Mouse (Mus musculus): ENCODE results near the gene Rnpep. TPM values are rescaled to one million over a fixed set of nuclear protein-coding genes. Genes with fewer than 3 reads are reported as not detected.

Gene Rnpep
- total RNA-seq (2014; fragmentation: Nextera tagmentation): 118 and 165 TPM in 2 replicates
- 82.9 and 91.2 TPM in 2 replicates for total RNA-seq (2017)

DNA sequence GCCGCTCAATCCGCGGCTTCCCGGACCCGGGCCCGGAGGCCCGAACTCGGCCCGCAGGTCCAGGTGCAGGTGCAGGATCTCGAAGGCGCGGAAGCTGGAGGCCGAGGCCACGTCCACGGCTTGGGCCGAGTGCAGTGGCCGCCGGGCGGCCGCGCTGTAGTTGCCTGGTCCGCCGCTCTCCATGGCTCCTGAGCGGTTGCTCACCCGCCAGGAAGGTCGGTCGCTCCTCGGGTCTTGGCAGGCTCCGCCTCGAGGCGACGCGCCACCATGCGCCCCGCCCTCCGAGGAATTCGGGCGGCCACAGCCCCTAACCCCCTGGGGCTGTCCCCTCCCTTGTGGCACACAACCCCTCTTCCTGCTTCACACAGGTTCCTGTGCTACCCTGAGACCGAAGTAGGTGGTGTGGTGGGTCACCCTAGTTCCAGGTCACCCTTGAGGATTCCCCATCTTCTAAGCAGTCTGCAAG, at the start of gene Rnpep:
Gene Rnpep (minus strand): TSS at position 259 of the 466 bp plus-strand sequence.
- peak; percentile 66 for ATAC-seq (replicated peaks; ENCODE audit: poor library complexity, severe bottlenecking)

DNA sequence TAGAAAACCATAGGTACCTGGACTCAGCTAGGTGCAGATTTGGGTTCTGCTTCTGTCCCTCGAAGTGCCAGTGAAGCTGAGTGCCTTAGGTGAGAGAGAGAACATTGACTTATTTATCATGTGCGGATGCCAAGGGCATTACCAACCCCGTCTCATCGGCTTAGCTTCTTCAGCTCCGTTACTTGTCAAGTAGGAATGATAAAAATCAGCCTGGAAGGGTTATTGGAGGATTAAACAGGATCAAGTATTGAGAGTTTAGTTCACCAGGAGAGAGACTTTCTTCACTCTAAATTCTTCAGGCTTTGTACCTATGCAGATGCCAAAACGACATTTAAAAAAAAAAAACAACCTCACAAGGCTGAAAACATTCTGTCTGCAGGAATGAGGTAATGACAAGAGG, 46.7 kb upstream of the Rnpep start:
- ATAC-seq (replicated peaks; ENCODE audit: poor library complexity, severe bottlenecking): no peak

DNA sequence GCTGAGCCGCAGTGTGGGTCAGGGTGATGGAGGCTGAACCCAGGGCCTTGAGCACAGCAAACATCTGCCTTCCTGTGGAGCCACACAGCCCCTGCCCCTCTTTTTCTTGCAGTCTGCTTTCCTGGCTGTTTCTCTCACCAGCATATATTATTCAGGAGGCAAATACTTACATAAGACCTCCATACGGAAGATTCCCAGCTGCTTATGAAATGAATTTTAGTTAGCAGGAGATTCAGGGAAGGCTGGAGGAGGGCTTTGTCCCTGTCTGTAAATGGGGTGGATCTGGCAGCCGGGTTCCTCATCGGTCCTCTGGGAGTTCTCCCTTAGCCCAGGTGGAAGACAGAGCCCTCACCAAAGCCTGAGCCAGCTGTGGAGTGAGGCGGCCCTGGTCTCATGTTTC, 44.5 kb upstream of the Rnpep start:
- no peak for ATAC-seq (replicated peaks; ENCODE audit: poor library complexity, severe bottlenecking)

DNA sequence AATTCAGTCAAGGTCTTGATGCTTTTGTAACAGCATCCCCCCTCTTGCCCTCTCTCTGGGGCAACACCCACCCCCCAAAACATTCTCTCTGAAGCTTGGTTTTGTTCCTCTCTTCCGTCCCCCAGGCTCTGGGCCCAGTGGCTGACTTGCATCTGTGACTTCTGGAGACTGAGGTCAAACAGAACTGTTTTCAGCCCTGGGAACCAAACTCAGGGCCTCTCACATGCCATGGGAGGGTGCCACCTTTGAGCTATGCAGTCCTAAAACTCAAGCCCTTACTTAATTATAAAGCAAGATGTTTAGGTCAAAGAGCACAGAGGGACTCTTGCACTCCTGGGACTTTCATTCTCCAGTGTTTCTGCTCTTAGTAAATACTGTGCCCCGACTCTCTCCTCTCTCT, 42.0 kb upstream of the Rnpep start:
- ATAC-seq (replicated peaks; ENCODE audit: poor library complexity, severe bottlenecking): no peak

DNA sequence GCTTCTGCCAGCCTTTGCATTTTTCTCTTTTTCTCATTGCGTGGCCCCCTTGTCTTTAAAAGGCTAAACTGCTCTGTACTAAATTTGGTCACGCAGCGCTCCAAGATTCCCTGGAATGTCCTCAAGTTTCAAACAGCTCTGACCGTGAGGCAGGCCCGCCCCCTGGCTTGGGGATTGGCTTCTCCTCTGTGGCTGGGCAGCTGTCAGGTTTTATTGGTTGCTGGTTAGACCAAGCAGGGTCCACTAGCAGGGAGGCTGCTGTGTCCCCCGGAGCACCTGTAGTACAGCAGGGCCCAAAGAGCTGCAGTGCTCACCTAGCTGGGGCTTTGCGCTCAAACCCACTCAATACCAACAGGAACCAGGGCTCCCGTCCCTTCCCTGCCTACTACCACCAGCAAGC, 40.7 kb upstream of the Rnpep start, which contains the start of gene Lmod1:
Gene Lmod1 (plus strand): TSS at position 237 of the 400 bp plus-strand sequence.
- no peak for ATAC-seq (replicated peaks; ENCODE audit: poor library complexity, severe bottlenecking)

DNA sequence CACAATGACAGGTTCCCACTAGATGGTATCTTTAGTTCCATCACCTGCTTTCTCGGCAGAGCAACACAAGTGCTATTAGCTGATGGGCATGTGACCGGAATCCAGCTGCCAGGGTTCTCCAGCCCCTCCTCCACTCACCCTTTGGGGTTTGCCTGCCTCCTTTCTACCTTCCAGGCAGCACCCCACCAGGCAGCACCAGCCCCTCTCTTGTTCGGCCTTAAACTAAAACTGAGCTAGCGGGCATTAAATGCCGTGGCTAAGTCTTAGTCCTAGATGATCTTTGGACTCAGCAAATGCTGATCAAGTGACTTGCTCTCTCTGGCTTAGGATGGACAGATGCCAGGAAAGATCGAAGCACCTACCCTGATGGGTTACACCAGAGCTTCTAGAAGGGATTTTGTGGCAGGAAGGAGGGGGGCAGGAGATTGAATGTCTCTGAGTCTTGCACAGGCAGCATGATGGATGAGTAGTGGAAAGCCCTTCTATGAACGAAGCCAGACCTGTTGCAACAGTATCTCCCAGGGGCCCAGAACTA, 39.5 kb upstream of the Rnpep start:
- no peak for ATAC-seq (replicated peaks; ENCODE audit: poor library complexity, severe bottlenecking)

DNA sequence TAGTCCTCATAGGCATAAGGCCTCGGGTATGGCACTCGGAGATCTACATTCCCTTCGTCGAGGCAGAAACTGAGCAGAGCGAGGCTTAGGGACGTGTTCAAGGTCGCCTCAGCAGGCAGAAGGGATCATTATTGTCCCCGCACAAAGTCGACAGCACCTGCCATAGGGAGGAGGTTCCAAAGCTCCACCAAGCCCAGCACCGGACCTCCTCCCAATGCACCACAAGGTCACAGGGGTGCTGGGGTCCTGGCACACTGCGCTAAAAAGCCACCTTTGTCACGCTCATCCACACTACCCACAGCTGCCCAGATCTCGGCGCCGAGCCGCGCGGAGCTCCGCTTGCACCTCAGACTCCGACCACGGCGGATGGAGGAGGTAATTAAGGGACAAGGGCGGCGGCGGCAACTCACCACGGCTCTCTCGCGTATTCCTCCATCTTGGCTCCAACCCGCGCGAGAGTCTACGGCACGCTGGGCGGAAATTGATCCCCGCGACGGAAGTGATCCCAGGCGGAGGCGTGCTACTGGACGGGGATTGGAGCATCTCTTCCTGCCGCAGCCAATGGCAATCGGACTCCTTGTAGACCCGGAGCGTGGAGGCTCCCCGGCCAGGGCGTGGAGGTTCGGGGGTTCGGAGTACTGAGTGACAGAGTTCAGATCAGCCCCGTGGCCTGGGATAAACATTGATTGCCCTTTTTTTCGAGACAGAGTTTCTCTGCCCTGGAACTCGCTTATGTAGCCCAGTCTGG, 29.6 kb upstream of the Rnpep start, which contains the start of gene Timm17a:
Gene Timm17a (minus strand): TSS at position 495 of the 748 bp plus-strand sequence.
- ATAC-seq (replicated peaks; ENCODE audit: poor library complexity, severe bottlenecking): peak; percentile 100

DNA sequence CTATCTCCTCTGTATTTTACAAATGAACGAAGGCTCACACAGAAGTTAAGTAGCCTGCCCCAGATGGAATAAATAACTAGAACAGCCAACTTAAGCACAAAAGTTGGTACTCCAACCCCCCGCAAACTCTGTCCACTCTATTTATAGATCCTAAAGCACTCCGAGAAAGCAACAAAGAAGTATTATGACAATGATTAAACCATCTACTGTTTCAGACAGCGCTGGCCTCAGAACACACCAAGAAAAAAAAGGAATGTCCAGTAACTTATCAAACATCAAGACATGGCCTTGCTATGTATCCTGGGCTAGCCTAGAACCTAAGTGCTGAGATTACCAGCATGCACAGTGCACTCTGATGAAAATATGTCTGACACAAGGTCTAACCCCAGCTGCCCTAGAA, 28.3 kb upstream of the Rnpep start:
- no peak for ATAC-seq (replicated peaks; ENCODE audit: poor library complexity, severe bottlenecking)

DNA sequence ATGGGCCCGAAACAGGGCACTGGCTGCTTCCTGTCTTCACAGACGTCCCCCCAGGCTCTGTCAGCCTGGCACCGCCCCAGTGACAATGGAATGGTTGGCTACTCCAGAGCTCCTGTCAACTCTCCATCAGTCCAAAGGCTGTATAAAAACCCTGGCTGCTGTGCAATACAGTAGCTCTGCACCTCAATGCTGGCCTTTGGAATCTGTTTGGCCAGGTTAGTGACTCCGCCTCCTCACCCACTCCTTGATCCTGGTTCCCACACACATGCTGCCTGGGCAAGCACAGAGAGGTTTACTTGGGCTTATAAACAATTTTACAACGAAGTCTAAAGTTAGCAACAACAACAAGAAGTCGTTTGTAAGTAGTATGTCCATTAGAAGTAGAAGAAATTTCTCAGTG, 27.5 kb upstream of the Rnpep start:
- no peak for ATAC-seq (replicated peaks; ENCODE audit: poor library complexity, severe bottlenecking)

DNA sequence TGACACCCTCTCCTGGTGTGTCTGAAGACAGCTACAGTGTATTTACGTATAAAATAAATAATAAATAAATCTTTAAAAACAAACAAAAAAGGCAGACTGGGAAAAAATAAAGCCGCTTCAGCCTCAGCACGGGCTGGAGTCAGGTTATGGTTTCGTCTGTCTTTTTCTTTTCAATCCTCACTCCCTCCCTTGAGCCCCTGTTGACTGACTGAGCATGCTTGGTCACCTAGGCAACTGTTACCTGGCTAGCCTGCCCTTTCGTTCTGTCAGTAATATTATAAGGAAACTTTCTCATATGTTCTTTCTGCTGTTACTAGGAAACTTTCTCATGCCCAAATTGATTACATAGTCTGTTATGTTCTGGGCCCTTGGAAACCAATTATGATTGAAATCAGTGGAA, 7.0 kb upstream of the Rnpep start:
- ATAC-seq (replicated peaks; ENCODE audit: poor library complexity, severe bottlenecking): no peak

DNA sequence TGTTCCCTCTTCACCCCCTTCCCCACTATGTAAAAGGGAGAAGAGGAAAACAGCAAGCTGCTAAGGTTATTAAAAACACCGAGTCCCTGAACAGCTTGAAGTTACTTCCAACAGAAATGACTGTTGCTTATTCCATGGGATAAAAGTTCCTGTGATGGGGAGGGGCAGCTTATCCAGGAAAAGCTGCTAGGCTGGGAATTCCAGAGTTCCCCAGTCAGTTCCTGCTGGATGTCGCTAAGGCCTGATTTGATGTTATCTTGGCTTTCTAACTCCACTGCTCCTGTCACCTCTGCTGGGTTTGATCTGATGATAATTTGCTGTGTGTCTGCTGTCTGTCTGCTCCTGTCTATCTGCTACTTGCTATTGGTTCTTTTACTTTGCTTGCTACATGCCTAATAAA, 2.4 kb upstream of the Rnpep start:
- ATAC-seq (replicated peaks; ENCODE audit: poor library complexity, severe bottlenecking): no peak

DNA sequence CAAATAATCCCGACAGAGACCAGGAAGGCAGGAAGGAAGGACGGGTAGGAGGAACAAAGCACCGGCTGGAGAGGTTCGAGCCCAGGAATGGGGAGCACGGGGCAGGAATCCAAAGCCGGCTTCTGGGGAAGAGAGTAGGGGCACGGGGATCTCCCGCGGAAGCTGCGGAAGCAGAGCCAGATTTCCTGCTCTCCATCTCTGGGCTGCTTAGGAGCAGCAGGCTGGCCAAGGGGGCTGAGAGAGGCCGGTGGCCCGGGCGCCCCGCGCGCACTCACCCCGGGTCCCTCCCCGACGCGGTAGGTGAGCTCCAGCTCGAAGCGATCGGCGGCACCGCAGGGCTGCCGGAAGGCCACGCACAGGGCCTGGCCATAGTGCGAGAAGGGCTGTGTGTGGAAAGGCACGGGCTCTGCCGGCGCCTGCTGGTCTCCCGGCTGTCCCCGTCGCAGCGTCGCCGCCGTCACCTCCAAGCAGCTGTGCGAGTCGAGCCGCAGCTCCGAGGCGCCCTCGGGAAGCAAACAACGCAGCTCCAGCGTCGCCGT, 528 bp downstream of the Rnpep start:
- peak; percentile 6; the same call in 1 of the 2 replicates for ATAC-seq (replicated peaks; ENCODE audit: poor library complexity, severe bottlenecking)

DNA sequence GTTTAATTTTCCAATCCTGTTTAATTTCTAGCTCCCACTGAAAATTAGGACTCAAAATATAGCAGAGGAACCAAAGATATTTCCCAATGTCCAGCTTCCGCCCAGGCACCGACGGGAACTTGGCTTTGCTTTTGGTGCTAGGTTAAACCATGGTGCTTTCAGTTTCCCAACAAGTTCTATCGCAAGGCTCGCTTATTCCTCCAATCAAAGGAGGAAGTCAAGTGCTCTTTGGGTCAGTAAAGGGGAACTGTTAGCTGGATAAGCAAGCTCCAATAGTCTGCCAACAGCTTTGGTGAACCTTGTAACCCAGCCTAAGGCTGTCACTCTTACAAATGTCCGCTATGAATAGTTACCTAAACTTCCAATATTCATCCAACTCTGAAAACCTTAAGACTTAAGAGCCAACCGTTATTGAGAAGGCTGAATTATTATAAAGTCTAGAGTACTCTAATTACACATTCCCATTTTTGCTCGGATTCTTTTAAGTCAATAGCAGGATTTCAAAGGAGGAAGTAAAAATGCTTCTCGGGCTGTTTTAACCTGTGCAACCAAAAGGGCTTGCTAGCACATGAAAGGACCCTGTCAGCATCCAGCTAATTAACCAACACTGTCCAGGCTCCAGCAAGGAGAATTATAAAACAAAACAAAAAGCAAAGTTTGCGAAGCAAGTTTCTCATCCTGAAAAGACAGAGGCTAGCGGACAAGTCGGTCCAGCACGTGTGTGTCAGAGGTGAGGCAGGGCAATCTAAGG, 1.2 kb downstream of the Rnpep start:
- ATAC-seq (replicated peaks; ENCODE audit: poor library complexity, severe bottlenecking): peak; percentile 85

DNA sequence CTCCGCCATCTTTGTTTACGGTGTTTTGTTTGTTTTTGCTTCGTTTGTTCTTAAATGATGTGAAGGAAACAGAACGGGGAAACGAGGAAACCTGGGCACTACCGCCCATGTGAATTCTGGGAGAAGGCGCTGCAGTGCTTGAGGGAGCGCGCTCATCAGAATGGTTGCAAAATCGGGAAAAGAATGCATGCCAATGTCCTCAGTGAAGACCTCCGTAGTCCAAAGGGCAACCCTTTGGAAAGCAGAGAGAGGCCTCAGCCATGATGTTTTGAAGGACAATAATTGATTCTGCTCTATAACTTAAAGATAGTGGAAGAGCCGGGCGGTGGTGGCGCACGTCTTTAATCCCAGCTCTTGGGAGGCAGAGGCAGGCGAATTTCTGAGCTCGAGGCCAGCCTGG, 2.0 kb downstream of the Rnpep start:
- ATAC-seq (replicated peaks; ENCODE audit: poor library complexity, severe bottlenecking): no peak

DNA sequence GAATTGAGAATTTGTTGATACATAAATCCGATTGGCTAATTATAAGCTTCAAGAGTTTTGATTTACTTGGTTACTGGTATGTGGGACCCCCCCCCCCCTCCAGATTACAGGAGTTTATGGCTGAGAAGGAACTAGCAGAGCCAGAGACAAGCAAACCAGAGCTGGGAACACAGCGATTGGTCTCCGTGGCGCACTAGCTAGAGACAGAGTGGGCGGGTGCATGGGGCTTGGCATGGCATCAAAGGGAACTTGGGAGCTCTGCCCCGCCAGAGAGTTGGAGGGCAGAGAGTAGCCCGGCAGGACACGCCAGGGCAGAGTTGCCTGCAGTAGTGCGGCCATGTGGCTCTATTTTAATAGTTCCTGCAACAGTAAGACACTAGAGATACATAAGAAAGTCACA, 3.2 kb downstream of the Rnpep start:
- peak; percentile 38 for ATAC-seq (replicated peaks; ENCODE audit: poor library complexity, severe bottlenecking)

DNA sequence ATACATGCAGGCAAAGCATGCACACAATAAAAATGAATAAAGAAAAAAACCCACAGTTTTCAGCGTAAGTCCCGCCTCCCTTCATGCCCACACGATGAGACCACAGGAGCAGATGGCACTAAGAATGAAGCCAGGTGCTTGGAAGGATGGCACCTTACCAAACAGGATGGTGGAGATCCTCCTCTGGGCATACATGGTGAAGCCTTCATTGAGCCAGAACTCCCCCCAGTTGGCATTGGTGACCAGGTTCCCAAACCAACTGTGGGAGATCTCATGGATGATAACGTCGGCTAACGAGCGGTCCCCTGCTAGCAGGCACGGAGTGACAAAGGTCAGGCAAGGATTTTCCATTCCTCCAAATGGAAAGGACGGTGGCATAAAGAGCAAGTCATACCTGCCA, 12.5 kb downstream of the Rnpep start:
- no peak for ATAC-seq (replicated peaks; ENCODE audit: poor library complexity, severe bottlenecking)

DNA sequence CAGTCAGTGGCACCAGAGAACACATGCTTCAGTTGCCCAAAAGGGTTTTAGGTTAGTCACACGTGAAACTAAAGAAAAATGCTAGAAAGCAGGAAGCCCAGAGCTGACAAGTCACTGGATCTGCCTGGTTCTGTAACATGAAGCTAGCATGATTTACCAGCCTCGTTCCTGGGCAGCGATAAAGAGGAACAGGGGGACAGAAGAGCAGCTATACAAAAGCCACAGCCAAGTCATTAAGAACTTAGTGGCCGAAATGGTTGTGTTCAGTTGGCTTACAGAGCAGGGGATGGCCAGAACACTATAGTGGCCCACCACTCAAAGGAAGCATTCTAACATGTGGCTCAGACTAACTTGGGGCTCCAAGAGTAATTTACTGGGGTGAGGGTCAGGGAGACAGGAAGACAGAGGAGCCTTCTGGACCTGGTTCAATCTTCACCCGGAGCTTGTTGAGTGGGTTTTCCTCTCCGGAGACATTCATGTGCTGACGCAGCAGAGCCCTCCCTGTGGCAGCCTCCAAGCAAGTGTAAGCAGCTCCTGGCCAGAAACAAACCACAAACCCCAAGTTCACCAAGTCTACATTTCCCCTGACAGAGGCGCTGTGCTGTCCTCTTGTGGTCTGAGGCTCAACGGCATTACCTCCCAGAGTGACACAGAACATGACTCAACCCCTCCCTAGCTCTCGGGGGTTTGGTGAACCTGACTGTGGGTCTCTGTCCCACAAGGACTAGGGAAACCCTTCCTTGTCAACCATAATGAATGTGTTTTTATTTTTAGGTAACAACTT, 16.0 kb downstream of the Rnpep start:
- peak; percentile 92 for ATAC-seq (replicated peaks; ENCODE audit: poor library complexity, severe bottlenecking)

DNA sequence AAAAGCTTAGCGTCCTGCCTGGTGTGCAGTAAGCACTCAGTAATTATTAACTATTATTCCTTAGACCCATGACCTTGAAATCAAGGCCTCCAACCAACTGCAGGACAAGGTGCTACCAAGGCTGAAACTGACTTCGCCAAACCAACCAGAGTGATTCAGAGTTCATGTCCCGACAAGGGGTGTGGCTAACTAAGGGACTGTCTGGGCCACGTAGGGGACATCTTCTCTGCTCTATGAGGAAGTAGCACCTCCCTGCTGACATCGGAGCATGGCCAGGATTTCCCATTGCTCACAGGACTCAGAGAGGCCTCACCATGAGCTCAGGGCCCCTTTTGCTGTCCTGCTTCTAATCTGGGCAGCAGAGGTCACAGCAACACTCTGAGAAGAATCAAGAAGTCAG, 18.1 kb downstream of the Rnpep start:
- ATAC-seq (replicated peaks; ENCODE audit: poor library complexity, severe bottlenecking): peak; percentile 65

DNA sequence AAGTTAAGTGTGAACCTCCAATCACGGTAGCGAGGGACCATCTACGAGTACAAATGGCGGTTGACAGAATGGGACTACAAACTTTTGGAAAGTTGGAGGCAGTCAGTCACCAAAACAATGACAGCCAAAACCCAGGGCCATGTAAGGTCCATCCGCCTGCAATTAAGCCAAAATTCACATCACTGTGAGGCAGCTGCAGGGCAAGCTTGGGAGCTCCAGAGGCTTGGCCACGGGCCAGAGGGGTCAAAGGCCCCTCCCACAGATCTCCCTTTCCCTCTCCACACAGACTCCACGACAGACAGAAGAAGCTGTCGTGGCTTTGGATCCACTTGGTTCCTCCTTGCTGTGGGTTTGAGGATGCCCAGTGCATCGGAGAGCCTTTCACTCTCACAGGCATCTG, 20.6 kb downstream of the Rnpep start:
- no peak for ATAC-seq (replicated peaks; ENCODE audit: poor library complexity, severe bottlenecking)

DNA sequence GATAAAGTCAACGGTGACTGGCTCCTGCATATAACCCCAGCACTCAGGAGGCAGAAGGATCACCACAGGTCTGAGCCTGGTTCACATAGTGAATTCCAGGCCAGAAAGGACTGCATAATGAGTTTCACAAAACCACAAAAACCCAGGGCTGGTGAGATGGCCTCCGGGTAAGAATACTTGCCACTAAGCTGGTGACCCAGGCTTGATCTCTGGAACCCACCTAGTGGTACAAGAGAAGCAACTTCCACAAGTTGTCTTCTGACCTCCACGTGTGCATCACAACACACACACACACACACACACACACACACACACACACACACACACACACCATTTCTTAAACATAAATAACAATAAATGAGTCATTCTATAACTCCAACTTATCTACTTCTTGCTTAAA, 21.6 kb downstream of the Rnpep start:
- ATAC-seq (replicated peaks; ENCODE audit: poor library complexity, severe bottlenecking): no peak
